Mouse (Mus musculus): ENCODE data around the gene Crybg1. TPM values are rescaled to one million over a fixed set of nuclear protein-coding genes. Genes with fewer than 3 reads are reported as not detected.

Gene Crybg1
- polyA plus RNA-seq (2017; shearing (Covaris generic)) = 10 to 100 TPM; 11.4 to 37.7 (median 19.3) TPM

- ATAC-seq = peak; percentile 25
Observed at GRCm38 (mm10) chr10:44148337-44149317, at the start of gene Crybg1. Gene Crybg1 (minus strand): TSS chr10:44148853.

GRCm38 (mm10) chr10:44177365-44177764 is 28.7 kb upstream of the Crybg1 start:
- no peak for ATAC-seq

- no peak for ATAC-seq
Observed at GRCm38 (mm10) chr10:44176548-44176947, 27.9 kb upstream of the Crybg1 start.

GRCm38 (mm10) chr10:44176120-44176519 is 27.5 kb upstream of the Crybg1 start:
- no peak for ATAC-seq

GRCm38 (mm10) chr10:44170145-44170544 is 21.5 kb upstream of the Crybg1 start:
- ATAC-seq = no peak

- ATAC-seq = no peak
Observed at GRCm38 (mm10) chr10:44167061-44167460, 18.4 kb upstream of the Crybg1 start.

- ATAC-seq = no peak
Observed at GRCm38 (mm10) chr10:44164258-44164975, 15.8 kb upstream of the Crybg1 start.

- ATAC-seq = no peak
Observed at GRCm38 (mm10) chr10:44163028-44163427, 14.4 kb upstream of the Crybg1 start.

- ATAC-seq = no peak
Observed at GRCm38 (mm10) chr10:44160150-44160549, 11.5 kb upstream of the Crybg1 start.

- no peak for ATAC-seq
Observed at GRCm38 (mm10) chr10:44157489-44157888, 8.8 kb upstream of the Crybg1 start.

- ATAC-seq = no peak
Observed at GRCm38 (mm10) chr10:44150501-44150900, 1.8 kb upstream of the Crybg1 start.

- no peak for ATAC-seq
Observed at GRCm38 (mm10) chr10:44143401-44143800, 5.3 kb downstream of the Crybg1 start.

GRCm38 (mm10) chr10:44138137-44138855 is 10.4 kb downstream of the Crybg1 start:
- no peak for ATAC-seq

- ATAC-seq = no peak
Observed at GRCm38 (mm10) chr10:44126047-44126446, 22.6 kb downstream of the Crybg1 start.

GRCm38 (mm10) chr10:44124400-44124933 is 24.2 kb downstream of the Crybg1 start:
- ATAC-seq = no peak

- ATAC-seq = no peak
Observed at GRCm38 (mm10) chr10:44118616-44119015, 30.0 kb downstream of the Crybg1 start.

GRCm38 (mm10) chr10:44116796-44117195 is 31.9 kb downstream of the Crybg1 start:
- ATAC-seq = no peak

GRCm38 (mm10) chr10:44114611-44115010 is 34.0 kb downstream of the Crybg1 start:
- ATAC-seq = no peak

- ATAC-seq = no peak
Observed at GRCm38 (mm10) chr10:44112005-44112675, 36.5 kb downstream of the Crybg1 start.

- no peak for ATAC-seq
Observed at GRCm38 (mm10) chr10:44111168-44111567, 37.5 kb downstream of the Crybg1 start.

- no peak for ATAC-seq
Observed at GRCm38 (mm10) chr10:44110460-44110859, 38.2 kb downstream of the Crybg1 start.

GRCm38 (mm10) chr10:44094794-44095193 is 53.9 kb downstream of the Crybg1 start:
- no peak for ATAC-seq
